Mouse (Mus musculus): ENCODE measurements around the gene Skp2. TPM values are rescaled to one million over a fixed set of nuclear protein-coding genes. Genes with fewer than 3 reads are reported as not detected.

Gene Skp2
- polyA plus RNA-seq, 1 experiment from 2014 or later, result 14.7 TPM

DNA sequence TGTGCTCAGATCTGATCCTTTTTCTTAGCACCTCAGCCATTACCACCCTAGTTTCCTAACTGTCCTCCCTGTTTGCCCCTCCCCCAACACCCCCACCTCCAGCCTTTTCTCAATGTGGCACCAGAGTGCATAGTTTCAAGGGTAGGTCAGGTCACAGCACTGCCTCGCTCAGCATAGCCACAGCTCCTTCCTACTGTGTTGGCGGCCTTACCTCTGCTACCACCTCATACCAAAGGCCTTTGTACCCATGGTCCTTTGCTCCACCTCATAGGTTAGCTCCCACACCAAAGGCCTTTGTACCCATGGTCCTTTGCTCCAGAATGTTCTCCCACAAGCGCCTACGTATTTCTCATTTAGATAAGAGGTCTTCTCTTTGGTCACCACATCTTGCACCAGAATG lies 36.4 kb downstream of the Skp2 start:
- H3K9me3 ChIP-seq (ENCODE audit: control insufficient read depth), result no peaks in the 10 kb centered on the region
- no peak overlapping the region for H3K9ac ChIP-seq (ENCODE audit: low read depth, low read length)
- 82% methylated on average over 4 of the region's 4 CpGs for WGBS
- TF ChIP-seq CTCF (IDR thresholded peaks at IDR 0.05; ENCODE audit: low read depth), result no peak
- 0 out of 2 replicates have a peak, but pooled peaks have one; percentile 23 for ATAC-seq
- no peaks in the 10 kb centered on the region for H3K4me1 ChIP-seq (replicated peaks; ENCODE audit: control insufficient read depth, insufficient read depth, low read length)
- H3K27me3 ChIP-seq (replicated peaks; ENCODE audit: control insufficient read depth, insufficient read depth, low read length), result no peaks in the 10 kb centered on the region
- H3K36me3 ChIP-seq (ENCODE audit: control insufficient read depth, insufficient read depth), result peaks cover 63% of the 10 kb centered on the region
- no peak overlapping the region for H3K4me2 ChIP-seq (replicated peaks; ENCODE audit: low read depth)
- H3K27ac ChIP-seq (ENCODE audit: low read depth, low read length), result no peak overlapping the region
- H3K4me3 ChIP-seq (ENCODE audit: low read depth, low read length), result no peak overlapping the region

GRCm38 (mm10) chr15:9114599-9114998 lies 40.6 kb downstream of the Skp2 start:
- Histone ChIP-seq H3K9me3 (ENCODE audit: control insufficient read depth) (no peaks in the 10 kb centered on the region), H3K27me3 (replicated peaks; ENCODE audit: control insufficient read depth, insufficient read depth, low read length) (no peaks in the 10 kb centered on the region), H3K36me3 (ENCODE audit: control insufficient read depth, insufficient read depth) (peaks cover 47% of the 10 kb centered on the region), H3K4me1 (replicated peaks; ENCODE audit: control insufficient read depth, insufficient read depth, low read length) (no peaks in the 10 kb centered on the region), H3K4me2 (replicated peaks; ENCODE audit: low read depth) (no peak overlapping the region), H3K4me3 (ENCODE audit: low read depth, low read length) (no peak overlapping the region), H3K27ac (ENCODE audit: low read depth, low read length) (no peak overlapping the region; the same call in 1 of the 2 replicates), H3K9ac (ENCODE audit: low read depth, low read length) (no peak overlapping the region)
- ATAC-seq, result no peak
- 31% methylated on average over 5 of the region's 5 CpGs for WGBS
- TF ChIP-seq CTCF (IDR thresholded peaks at IDR 0.05; ENCODE audit: low read depth), result no peak

- H3K27ac ChIP-seq (ENCODE audit: low read depth, low read length), result no peak overlapping the region
- no peak overlapping the region for H3K4me3 ChIP-seq (ENCODE audit: low read depth, low read length)
- H3K9ac ChIP-seq (ENCODE audit: low read depth, low read length), result no peak overlapping the region
- no peaks in the 10 kb centered on the region for H3K4me1 ChIP-seq (replicated peaks; ENCODE audit: control insufficient read depth, insufficient read depth, low read length)
- H3K9me3 ChIP-seq (ENCODE audit: control insufficient read depth), result no peaks in the 10 kb centered on the region
- 47% methylated on average over 4 of the region's 4 CpGs for WGBS
- H3K27me3 ChIP-seq (replicated peaks; ENCODE audit: control insufficient read depth, insufficient read depth, low read length), result no peaks in the 10 kb centered on the region
- ATAC-seq, result 0 out of 2 replicates have a peak, but pooled peaks have one; percentile 21
- peaks cover 45% of the 10 kb centered on the region for H3K36me3 ChIP-seq (ENCODE audit: control insufficient read depth, insufficient read depth)
- H3K4me2 ChIP-seq (replicated peaks; ENCODE audit: low read depth), result no peak overlapping the region
- TF ChIP-seq CTCF (IDR thresholded peaks at IDR 0.05; ENCODE audit: low read depth), result no peak
These were observed 41.1 kb downstream of the Skp2 start for GRCm38 (mm10) chr15:9114131-9114530.

GRCm38 (mm10) chr15:9113556-9113955 lies 41.7 kb downstream of the Skp2 start:
- H3K4me3 ChIP-seq (ENCODE audit: low read depth, low read length), result no peak overlapping the region
- ATAC-seq, result no peak
- H3K4me2 ChIP-seq (replicated peaks; ENCODE audit: low read depth), result no peak overlapping the region
- 62% methylated on average over 9 of the region's 9 CpGs for WGBS
- peaks cover 40% of the 10 kb centered on the region for H3K36me3 ChIP-seq (ENCODE audit: control insufficient read depth, insufficient read depth)
- no peaks in the 10 kb centered on the region for H3K4me1 ChIP-seq (replicated peaks; ENCODE audit: control insufficient read depth, insufficient read depth, low read length)
- TF ChIP-seq CTCF (IDR thresholded peaks at IDR 0.05; ENCODE audit: low read depth), result no peak
- no peaks in the 10 kb centered on the region for H3K9me3 ChIP-seq (ENCODE audit: control insufficient read depth)
- H3K27ac ChIP-seq (ENCODE audit: low read depth, low read length), result no peak overlapping the region; the same call in 1 of the 2 replicates
- no peak overlapping the region for H3K9ac ChIP-seq (ENCODE audit: low read depth, low read length)
- H3K27me3 ChIP-seq (replicated peaks; ENCODE audit: control insufficient read depth, insufficient read depth, low read length), result no peaks in the 10 kb centered on the region

DNA sequence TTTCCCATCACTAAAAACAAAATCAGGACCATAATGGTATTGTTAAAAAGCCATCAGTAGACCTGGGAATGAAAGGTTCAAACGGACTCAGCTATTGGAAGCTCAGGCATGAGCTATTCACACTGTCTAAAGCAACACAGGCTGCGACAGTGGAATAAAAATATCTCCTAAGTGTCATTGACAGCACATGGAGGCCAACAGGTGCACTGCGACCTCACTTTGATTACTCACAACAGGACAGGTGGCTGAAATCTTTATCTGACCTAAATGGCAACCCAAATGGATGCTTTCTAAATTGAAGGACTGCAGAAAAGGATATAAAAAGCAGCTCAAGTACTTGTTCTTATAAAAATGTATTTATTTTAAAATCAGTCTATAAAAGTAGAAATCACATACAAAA lies 43.6 kb downstream of the Skp2 start:
- no peaks in the 10 kb centered on the region for H3K27me3 ChIP-seq (replicated peaks; ENCODE audit: control insufficient read depth, insufficient read depth, low read length)
- no peak for TF ChIP-seq CTCF (IDR thresholded peaks at IDR 0.05; ENCODE audit: low read depth)
- no peaks in the 10 kb centered on the region for H3K4me1 ChIP-seq (replicated peaks; ENCODE audit: control insufficient read depth, insufficient read depth, low read length)
- no peak overlapping the region for H3K9ac ChIP-seq (ENCODE audit: low read depth, low read length)
- H3K27ac ChIP-seq (ENCODE audit: low read depth, low read length), result no peak overlapping the region
- no peak overlapping the region for H3K4me3 ChIP-seq (ENCODE audit: low read depth, low read length)
- ATAC-seq, result no peak
- H3K36me3 ChIP-seq (ENCODE audit: control insufficient read depth, insufficient read depth), result peaks cover 39% of the 10 kb centered on the region
- no peaks in the 10 kb centered on the region for H3K9me3 ChIP-seq (ENCODE audit: control insufficient read depth)
- no peak overlapping the region for H3K4me2 ChIP-seq (replicated peaks; ENCODE audit: low read depth)
- 78% methylated on average over 3 of the region's 3 CpGs for WGBS

- ATAC-seq, result no peak
- Histone ChIP-seq H3K27ac (ENCODE audit: low read depth, low read length) (no peak overlapping the region), H3K4me1 (replicated peaks; ENCODE audit: control insufficient read depth, insufficient read depth, low read length) (no peaks in the 10 kb centered on the region), H3K4me2 (replicated peaks; ENCODE audit: low read depth) (no peak overlapping the region), H3K27me3 (replicated peaks; ENCODE audit: control insufficient read depth, insufficient read depth, low read length) (no peaks in the 10 kb centered on the region), H3K9ac (ENCODE audit: low read depth, low read length) (no peak overlapping the region), H3K4me3 (ENCODE audit: low read depth, low read length) (no peak overlapping the region), H3K36me3 (ENCODE audit: control insufficient read depth, insufficient read depth) (peaks cover 36% of the 10 kb centered on the region), H3K9me3 (ENCODE audit: control insufficient read depth) (no peaks in the 10 kb centered on the region)
- no peak for TF ChIP-seq CTCF (IDR thresholded peaks at IDR 0.05; ENCODE audit: low read depth)
- WGBS, result 84% methylated on average over 6 of the region's 6 CpGs
These were observed 44.5 kb downstream of the Skp2 start for GRCm38 (mm10) chr15:9110526-9111347.

All from intestine, postnatal 0 days (tissue).